Mouse (Mus musculus) cerebellum, adult 2 months (tissue): ENCODE results near the gene Mast3.

ENCODE experiments used
- CTCF ChIP-seq: fragments of 200-500 bp; IDR thresholded peaks from 2 replicates; pipeline ENCODE4 v1.5.1; 2011; ENCODE audit warnings: low read depth, mild to moderate bottlenecking, control low read depth, low read length, moderate library complexity, borderline replicate concordance; ENCODE audit not compliant: insufficient read depth
- POLR2A ChIP-seq: fragments of 200-500 bp; IDR thresholded peaks from 2 replicates; pipeline ENCODE4 v1.6.1; 2011; ENCODE audit warnings: low read length, control low read depth, borderline replicate concordance; ENCODE audit not compliant: insufficient read depth

DNA sequence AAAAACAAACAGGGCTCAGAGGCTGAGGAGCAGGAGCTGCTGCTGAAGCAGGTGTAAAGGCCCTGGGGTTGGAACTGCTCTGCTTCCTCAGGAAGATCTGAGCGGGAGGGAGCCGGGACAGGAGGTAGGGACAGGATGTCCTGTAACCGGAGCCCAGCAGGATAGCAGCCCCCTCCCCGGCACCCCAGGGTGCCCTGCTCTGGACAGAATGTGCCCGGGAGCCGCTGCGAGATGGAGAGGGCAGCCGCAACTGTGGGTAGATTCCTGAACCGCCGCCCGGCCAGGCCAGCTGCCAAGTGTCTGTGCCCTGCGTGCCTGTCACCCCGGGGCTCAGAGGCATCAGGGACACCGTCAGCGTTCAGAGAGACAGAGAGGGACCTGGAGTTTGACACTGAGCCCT is 28.7 kb upstream of the Mast3 start:
- TF ChIP-seq CTCF (no peak), POLR2A (no peak)
